Mouse (Mus musculus) liver, embryonic 14.5 days (tissue): ENCODE results near the gene Lmbr1.

Source experiments
- CTCF ChIP-seq: IDR thresholded peaks from 2 replicates; pipeline ENCODE4 v1.5.1; 2016; ENCODE audit warnings: antibody characterized with exemption, low read depth, control low read depth
- EP300 ChIP-seq: IDR thresholded peaks from 2 replicates; pipeline ENCODE4 v1.6.1; 2016; ENCODE audit warnings: antibody characterized with exemption, low read depth

- no peak for TF ChIP-seq CTCF
- TF ChIP-seq EP300, result no peak
These were observed 10.2 kb upstream of the Lmbr1 start for GRCm38 (mm10) chr5:29388181-29388943.
